Mouse (Mus musculus): ENCODE measurements around the gene Tmem201.
"Not testable (repeated sequence)": the region's sequence is repeated elsewhere in the genome, so short reads cannot be mapped to it uniquely, and the experiment has no call there.

Gene Tmem201

GRCm38 (mm10) chr4:149737383-149738324, at the start of gene Tmem201:
Tmem201 (minus strand) TSS chr4:149738044.
- DNase-seq (ENCODE audit: low read depth), result peak; percentile 90

GRCm38 (mm10) chr4:149784901-149785300, 47.1 kb upstream of the Tmem201 start:
- no peak for DNase-seq (ENCODE audit: low read depth)

- DNase-seq (ENCODE audit: low read depth), result no peak
These were observed 46.5 kb upstream of the Tmem201 start for GRCm38 (mm10) chr4:149784371-149784770.

DNA sequence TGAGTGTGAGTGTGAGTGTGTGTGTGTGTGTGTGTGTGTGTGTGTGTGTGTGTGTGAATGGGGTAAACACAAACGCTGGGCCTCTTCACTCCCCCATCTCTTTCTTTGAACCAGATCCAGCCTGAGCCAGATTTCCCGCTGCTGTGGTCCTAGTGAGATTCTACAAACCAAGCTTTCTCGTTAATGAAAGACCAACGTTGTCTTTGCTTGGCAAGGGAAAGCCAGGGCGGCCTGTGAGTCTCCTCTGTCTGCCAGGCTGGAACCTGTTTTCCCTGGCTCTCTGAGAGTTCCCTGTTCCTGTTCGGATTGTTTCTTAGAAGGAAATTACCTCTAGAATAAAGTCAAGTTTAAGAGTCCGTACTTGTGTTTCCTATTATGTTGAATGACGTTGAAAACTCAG, 45.1 kb upstream of the Tmem201 start:
- no peak for DNase-seq (ENCODE audit: low read depth)

- DNase-seq (ENCODE audit: low read depth), result peak; percentile 60
These were observed 42.9 kb upstream of the Tmem201 start for GRCm38 (mm10) chr4:149780565-149781356.

- DNase-seq (ENCODE audit: low read depth), result no peak
These were observed 42.1 kb upstream of the Tmem201 start for GRCm38 (mm10) chr4:149779966-149780365.

DNA sequence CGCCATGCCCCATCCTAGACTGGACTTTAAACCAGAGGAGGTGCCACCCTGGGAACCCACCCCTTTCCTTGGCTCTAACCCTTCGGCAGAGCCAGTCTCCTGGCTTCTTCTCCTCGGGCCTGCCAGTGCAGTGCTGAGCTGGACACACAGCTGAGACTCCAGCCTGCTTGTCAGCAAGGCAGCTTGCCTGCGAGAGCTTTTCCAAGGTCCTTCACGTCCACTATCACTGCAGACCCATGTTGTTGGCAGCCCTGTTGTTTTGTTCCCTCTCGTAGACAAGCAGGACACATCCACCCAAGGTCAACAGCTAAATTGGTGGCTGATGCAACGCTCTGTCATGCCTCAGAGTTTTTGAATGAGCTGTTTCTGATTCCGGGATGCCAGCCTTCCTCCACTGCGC, 39.3 kb upstream of the Tmem201 start:
- no peak for DNase-seq (ENCODE audit: low read depth)

GRCm38 (mm10) chr4:149775760-149776362, 38.0 kb upstream of the Tmem201 start:
- DNase-seq (ENCODE audit: low read depth), result no peak

DNA sequence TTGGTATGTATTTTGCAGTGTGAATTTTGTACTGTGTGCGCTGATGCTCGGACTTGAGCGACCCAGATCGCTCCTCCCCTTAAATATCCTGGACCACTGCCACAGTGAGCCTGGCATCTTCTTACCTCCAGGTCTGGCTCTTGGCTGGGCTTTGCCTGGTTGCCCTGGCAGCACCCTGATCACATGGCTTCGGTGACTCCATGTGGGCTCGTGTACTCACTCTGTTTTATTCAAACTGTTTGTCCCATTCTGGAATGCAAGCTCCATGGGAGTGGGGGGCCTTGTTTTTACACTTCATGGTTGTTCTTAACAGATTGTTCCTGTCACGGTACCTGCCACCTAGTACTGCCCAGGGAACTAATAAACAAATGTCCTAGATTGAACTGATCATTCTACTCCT, 37.5 kb upstream of the Tmem201 start:
- no peak for DNase-seq (ENCODE audit: low read depth)

DNA sequence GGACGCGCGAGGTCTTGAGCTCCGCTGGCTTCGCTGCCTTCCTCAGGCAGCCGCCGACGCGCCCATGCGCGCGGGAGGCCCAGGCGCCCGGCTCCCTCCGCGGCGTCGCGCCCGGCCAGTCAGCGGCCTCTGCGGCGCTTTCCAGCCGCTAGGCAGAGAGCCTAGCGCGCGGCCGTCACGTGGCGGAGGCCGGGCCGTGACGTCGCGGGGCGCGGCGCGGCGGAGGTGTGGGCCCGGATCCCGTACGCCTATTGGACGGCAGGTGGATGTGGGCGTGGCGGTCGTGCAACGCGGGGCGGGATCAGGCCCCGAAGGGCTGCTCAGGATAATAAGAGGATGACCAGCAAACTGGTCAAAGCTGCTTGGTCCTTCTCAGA, 36.2 kb upstream of the Tmem201 start, which contains the start of gene Slc25a33:
Gene Slc25a33, minus strand, starts transcription at position 184 of the 377 bp plus-strand sequence.
- DNase-seq (ENCODE audit: low read depth), result peak; percentile 77

DNA sequence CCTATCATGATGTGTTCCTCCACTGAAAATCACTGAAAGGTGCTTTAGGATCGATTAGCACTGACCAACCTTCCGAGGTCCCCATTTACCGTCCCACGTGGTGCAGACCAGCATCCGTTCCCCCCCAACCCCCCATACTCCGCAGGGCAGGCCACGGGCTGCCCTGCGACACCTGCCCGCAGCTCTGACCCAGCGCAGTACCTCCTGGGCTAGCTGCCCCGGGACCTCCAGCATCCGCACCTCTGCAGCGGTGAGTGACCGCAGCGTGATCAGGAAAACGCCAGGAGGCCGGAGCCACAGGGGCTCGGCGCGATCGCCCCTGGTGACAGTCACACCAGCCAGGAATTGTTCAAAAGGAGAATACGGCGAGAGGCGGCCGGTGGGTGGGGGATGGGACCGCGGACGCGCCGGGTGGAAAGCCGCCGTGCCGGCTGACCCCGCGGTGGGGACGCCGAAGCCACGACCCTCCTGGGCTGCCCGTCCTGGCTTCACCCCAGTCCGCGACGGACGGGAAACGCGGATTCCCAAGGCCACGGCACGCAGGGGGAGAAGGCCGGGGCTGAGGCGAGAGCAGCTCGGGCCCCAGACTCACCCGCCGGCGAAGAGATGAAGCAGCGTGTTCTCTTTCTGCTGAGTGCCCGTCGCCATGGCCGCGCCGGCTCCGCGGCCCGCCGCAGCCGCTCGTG, 35.7 kb upstream of the Tmem201 start:
- DNase-seq (ENCODE audit: low read depth), result no peak

GRCm38 (mm10) chr4:149772394-149772793, 34.5 kb upstream of the Tmem201 start:
- no peak for DNase-seq (ENCODE audit: low read depth)

- no peak for DNase-seq (ENCODE audit: low read depth)
These were observed 27.4 kb upstream of the Tmem201 start for GRCm38 (mm10) chr4:149765201-149765600.

DNA sequence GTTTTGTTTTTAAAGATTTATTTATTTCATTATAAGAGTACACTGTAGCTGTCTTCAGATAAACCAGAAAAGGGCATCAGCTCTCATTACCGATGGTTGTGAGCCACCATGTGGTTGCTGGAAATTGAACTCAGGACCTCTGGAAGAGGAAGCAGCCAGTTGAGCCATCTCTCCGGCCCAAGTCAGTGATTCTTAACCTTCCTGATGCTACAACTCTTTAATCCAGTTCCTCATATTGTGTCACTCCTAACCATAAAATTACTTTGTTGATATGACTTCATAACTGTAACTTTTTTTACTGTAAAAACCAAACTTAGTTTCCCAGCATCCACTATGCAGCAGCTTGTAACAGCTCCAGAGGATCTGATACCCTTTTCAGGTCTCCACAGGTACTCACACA, 25.5 kb upstream of the Tmem201 start:
- DNase-seq (ENCODE audit: low read depth), result no peak

DNA sequence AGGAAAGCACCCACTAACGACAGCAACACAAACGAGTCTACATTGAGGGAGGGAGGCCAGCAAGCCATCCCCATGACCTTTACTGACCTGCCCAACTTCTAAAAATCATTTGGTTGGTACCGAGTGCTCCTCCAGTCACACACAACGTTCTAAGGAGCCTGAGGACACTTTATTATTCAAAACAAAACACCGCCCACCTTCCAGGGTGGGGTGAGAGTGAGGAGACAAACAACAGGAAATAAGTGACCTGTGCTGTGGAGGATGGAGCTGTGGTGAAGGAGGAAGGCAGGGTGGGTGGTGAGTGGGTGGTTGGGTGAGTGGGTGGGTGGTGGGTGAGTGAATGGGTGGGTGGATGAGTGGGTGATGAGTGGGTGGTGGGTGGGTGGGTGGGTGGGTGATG, 21.7 kb upstream of the Tmem201 start:
- DNase-seq (ENCODE audit: low read depth), result no peak

- no peak for DNase-seq (ENCODE audit: low read depth)
These were observed 20.6 kb upstream of the Tmem201 start for GRCm38 (mm10) chr4:149758423-149758822.

DNA sequence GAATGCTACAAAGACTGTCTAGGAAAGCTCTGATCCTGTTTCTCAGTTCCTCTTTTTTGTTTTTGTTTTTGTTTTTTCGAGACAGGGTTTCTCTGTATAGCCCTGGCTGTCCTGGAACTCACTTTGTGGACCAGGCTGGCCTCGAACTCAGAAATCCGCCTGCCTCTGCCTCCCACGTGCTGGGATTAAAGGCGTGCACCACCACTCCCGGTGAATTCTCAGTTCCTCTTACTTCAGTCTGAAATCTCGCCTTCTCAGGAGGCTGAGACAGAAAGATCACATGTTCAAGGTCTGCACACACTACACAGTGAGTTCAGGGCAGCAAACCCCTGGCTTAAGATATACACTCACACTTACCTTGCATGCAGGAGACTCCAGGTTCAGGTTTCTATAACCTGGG, 18.7 kb upstream of the Tmem201 start:
- DNase-seq (ENCODE audit: low read depth), result not testable (repeated sequence)

- DNase-seq (ENCODE audit: low read depth), result no peak
These were observed 15.0 kb upstream of the Tmem201 start for GRCm38 (mm10) chr4:149752836-149753235.

DNA sequence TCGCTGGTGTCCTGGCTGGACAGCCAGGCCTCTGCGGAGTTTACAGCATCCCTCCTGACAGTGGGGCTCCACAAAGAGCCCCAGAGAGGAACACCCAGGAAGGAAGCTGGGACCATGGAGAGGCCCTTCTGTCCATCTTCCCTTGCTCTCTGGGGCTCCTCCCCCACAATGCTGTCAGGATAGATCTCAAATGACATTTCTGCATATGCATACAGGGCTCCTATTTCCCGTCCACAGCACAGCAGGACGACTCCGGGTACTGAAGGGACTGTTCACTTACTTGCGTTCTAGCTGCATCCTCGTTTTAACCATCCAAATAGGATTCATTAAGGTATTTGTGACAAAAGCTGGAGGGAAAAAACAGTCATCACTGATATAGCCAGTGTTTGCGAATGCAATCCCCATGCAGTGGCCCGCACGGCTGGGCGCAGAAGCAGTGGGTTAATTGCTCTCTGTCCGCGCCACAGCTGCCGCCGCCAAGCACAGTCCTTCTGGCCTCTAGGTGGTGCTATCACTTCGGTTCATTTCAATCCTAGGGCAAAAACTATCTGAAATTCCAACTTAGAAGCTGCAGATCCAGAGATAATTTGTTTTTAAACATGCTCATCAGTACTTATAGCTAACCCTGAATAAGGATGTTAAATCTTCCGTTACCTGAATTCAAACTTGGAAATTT, 14.4 kb upstream of the Tmem201 start:
- DNase-seq (ENCODE audit: low read depth), result no peak

DNA sequence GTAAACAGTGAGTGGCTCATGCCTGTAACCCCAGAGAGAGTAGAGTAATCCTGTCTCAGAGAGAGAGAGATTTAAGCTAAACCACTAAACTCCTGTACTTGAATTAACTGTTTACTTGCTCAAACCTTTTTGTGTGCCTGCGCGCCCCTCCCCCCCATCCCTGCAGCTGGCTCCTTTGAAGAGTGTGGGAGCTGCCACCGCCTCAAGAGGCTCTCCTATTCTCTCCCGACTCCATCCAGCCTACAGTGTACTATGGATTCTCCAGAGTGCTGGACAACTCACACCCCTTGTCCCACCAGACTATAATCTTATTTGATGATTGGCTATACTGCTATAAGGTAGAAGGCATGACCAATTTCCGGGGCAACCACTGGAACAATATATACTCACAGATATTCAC, 12.8 kb upstream of the Tmem201 start:
- DNase-seq (ENCODE audit: low read depth), result no peak

DNA sequence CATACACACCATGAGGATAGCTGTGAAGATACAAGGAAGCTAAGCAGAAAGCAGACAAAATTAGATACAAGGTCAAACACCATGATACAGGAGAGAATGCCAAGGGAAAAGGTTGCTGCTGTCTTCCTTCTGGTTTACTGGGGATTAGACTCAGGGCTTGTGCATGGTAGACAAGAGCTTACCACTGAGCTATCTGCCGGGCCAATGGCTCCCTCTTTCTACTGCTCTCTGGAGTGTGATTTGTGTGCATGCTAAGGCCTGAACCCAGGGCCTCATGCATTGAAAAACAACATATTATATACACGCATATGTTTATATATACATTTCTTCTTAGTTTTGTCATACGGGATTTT, 11.8 kb upstream of the Tmem201 start:
- DNase-seq (ENCODE audit: low read depth), result not testable (repeated sequence)
